Mouse (Mus musculus) c-Kit-positive CD71-positive TER-119-positive erythroid progenitor cells, embryonic 14.5 days (primary cell): ENCODE measurements at regions not wholly inside any gene's neighbourhood (a gene's known extent, or its start where the extent isn't known, plus 50 kb on each side); places are given as distances from the start of the nearest gene placed in this dataset.

ENCODE experiments used
- DNase-seq: peaks from one replicate; pipeline ENCODE4 v3.0.0-alpha.2; 2013; ENCODE audit warnings: low spot score

- DNase-seq: no peak
These were observed 1195.4 kb downstream of the Defb40 start for GRCm38 (mm10) chr8:17782650-17783049.

GRCm38 (mm10) chr8:17781559-17782283 lies 1196.3 kb downstream of the Defb40 start:
- DNase-seq: no peak

- DNase-seq: no peak
These were observed 1202.6 kb downstream of the Defb40 start for GRCm38 (mm10) chr8:17775411-17775810.

- DNase-seq: peak; percentile 2
These were observed 1204.7 kb downstream of the Defb40 start for GRCm38 (mm10) chr8:17773311-17773710.

DNA sequence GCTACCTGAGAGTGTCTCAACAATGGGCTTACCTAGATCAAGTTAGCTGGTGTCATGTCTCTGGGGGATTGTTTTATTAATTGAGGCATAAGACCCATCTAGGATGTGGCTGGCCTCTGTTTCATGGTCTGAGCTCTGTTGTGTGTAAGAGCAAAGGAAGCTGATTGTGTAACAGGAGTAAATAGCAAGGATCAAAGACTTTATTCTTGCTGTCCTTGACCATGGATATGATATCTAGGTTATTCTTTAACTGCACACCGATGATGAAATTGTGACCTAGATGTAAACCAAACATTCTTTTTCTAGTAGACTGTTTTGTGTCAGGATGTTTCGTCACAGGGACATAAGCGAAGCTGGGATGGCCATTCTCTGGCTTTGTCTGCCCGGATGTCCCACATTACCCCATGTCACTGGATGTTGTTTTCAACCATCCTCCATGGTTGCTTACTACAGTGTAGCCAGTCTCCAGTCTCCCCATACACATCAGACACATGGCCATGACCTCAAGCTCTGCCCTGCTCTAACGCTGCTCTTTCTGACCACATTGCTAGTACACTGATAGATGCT lies 1210.5 kb downstream of the Defb40 start:
- DNase-seq: no peak

- DNase-seq: no peak
These were observed 1253.4 kb downstream of the Defb40 start for GRCm38 (mm10) chr8:17724672-17725071.

GRCm38 (mm10) chr8:17709162-17709561 lies 1268.9 kb downstream of the Defb40 start:
- DNase-seq: no peak

DNA sequence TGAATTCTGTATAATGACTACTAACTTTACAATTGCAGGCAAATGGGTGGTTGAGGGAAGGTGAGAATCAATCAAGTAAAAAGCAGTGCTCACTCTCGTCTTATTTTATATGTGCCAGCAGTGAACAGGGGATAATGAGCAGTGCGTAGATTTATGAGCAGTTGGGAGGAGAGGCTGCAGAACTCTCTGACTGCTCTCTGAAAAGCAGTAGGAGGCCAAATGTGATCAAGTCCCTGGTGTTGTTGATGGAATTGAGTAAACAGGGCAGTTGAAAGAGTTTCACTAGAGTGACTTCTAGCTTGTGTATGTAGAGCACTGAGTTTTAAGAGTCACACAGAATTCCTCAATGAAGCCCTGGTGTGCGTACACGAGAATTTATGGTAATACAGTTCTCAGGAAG lies 1269.6 kb downstream of the Defb40 start:
- DNase-seq: no peak

GRCm38 (mm10) chr8:17704289-17704688 lies 1273.8 kb downstream of the Defb40 start:
- no peak for DNase-seq

DNA sequence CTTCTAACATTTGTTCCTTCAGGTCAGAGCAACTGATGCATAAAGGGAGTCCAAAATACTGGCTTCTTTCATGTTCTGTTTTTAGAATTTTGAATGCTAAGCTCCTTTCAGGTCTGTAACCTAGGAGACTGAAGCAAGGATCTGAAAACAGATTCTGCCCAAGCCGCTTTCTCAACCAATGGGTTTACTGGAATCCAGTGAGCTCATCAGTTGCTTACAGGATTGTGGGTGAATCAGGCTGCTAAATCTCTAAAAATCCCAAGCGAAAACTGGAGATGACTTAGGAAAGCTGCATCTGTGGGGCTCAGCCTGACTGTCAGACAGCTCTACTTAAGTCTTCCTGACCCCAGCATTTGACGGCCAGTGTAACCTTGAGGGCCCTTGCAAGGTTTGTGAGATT lies 1277.7 kb downstream of the Defb40 start:
- DNase-seq: no peak

- DNase-seq: no peak
These were observed 1287.8 kb downstream of the Defb40 start for GRCm38 (mm10) chr8:17690074-17690848.

- no peak for DNase-seq
These were observed 1288.4 kb downstream of the Defb40 start for GRCm38 (mm10) chr8:17689641-17690040.

GRCm38 (mm10) chr8:17687084-17687483 lies 1291.0 kb downstream of the Defb40 start:
- no peak for DNase-seq

- no peak for DNase-seq
These were observed 1313.5 kb downstream of the Defb40 start for GRCm38 (mm10) chr8:17664371-17665141.

DNA sequence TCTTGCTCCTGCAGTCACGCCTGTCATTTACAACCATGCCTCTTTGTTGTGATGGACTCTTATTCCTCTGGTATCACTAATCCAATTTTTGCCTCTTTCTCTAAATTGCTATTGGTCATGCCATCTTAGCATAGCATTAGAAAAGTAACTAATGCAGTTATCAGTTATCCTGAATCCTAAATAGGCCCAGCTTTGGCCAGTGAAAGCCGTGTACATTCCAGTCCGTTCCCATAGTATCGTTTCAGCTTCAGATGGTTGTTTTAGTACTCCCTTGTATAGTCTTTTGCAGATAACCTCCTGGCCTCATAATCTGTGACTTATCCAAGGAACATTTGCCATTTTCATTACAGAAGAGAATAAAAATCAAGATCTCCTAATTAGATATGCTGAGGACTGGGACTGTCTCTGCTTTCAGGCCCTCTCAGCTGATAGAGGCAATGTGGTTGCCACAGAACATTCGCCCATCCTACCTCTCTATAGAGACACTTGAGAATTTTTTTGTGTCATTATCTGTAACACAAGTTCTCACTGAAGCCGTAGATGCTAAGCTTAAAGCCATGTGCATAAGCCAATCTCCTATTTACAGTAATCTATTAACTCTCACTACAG lies 1318.2 kb downstream of the Defb40 start:
- no peak for DNase-seq

GRCm38 (mm10) chr8:17653786-17654185 lies 1324.3 kb downstream of the Defb40 start:
- DNase-seq: no peak

DNA sequence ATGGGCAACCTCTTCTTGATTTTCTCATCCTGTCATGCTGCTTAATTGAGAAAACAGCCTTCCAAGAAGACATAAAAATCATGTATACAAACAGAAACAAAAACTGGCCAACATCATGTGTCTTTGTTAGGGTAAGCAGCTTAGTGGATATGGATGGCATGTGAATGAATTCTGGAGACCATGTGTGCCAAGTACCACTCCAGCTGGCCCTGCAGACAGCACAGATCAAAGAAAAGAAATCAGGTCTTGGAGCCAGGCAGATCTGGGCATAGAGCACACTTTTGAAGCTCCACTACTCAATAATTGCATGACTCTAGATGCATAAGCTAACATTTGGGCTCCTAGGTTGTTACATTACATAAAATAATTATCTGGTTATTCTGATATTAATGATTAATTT lies 1330.5 kb downstream of the Defb40 start:
- DNase-seq: no peak

DNA sequence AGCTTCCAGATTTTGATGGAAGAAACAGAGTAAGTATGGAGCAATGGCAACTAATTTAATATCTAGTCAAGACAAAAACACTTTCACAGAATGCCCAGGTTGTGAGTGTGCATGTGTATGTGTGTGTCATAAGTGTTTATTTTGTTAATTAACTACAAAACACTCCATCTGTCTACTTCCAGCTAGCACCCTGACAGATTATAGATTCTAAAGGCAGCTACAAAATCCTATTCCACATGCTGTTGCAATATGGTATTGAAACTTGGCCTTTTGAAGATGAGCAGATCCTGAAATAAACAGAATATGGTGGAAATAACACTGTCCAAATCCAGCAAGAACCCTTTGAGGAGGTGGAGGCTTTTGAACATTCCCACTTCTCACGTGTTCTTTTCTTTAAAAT lies 1356.9 kb downstream of the Defb40 start:
- no peak for DNase-seq

- no peak for DNase-seq
These were observed 1359.2 kb downstream of the Defb40 start for GRCm38 (mm10) chr8:17618846-17619245.

- no peak for DNase-seq
These were observed 1359.9 kb downstream of the Defb40 start for GRCm38 (mm10) chr8:17618147-17618546.

- DNase-seq: no peak
These were observed 1375.2 kb downstream of the Defb40 start for GRCm38 (mm10) chr8:17602861-17603260.

DNA sequence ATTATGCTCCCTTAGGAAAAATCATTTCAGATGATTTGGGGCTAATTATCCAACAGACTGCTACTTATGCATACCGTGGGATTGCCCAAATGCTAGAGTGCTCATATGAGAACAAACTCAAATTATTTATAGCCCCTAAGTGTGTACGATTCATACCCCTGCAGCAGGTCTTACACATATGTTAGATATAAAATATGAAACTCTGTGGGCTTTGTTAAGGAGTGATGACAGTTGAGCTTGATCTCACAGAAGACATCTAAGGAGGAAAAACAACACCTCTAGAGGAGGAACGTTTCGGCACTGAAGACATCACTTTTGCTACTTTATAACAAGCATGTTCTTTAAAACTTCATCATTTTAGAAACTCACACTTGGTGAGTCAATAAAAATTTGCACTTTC lies 1379.3 kb downstream of the Defb40 start:
- DNase-seq: no peak
